Mouse (Mus musculus): ENCODE measurements around the gene Oaz1. TPM values are rescaled to one million over a fixed set of nuclear protein-coding genes. Genes with fewer than 3 reads are reported as not detected.

Gene Oaz1
- polyA plus RNA-seq, 1 experiment from 2014 or later = 1,885 TPM

- no peak overlapping the region for H3K27ac ChIP-seq (replicated peaks)
- H3K9ac ChIP-seq = no peak overlapping the region
- H3K4me1 ChIP-seq = peaks cover 20% of the 10 kb centered on the region
- 62% methylated on average over 6 of the region's 6 CpGs for WGBS
- peaks cover 44% of the 10 kb centered on the region for H3K27me3 ChIP-seq
- H3K4me3 ChIP-seq (replicated peaks) = no peak overlapping the region
- no peak overlapping the region for H3K4me2 ChIP-seq (replicated peaks)
- no peaks in the 10 kb centered on the region for H3K36me3 ChIP-seq
- no peak for ATAC-seq (ENCODE audit: insufficient number of reproducible peaks, low FRiP score, low TSS enrichment, low read depth)
- H3K9me3 ChIP-seq (replicated peaks) = no peaks in the 10 kb centered on the region
Observed at GRCm38 (mm10) chr10:80839848-80840247, 13.4 kb downstream of the Oaz1 start.

GRCm38 (mm10) chr10:80841685-80842084, 15.2 kb downstream of the Oaz1 start:
- H3K9ac ChIP-seq = no peak overlapping the region
- peaks cover 20% of the 10 kb centered on the region for H3K4me1 ChIP-seq
- no peak for ATAC-seq (ENCODE audit: insufficient number of reproducible peaks, low FRiP score, low TSS enrichment, low read depth)
- H3K9me3 ChIP-seq (replicated peaks) = no peaks in the 10 kb centered on the region
- peaks cover 39% of the 10 kb centered on the region for H3K27me3 ChIP-seq
- no peak overlapping the region for H3K4me3 ChIP-seq (replicated peaks)
- H3K36me3 ChIP-seq = no peaks in the 10 kb centered on the region
- H3K4me2 ChIP-seq (replicated peaks) = no peak overlapping the region
- H3K27ac ChIP-seq (replicated peaks) = no peak overlapping the region
- WGBS = 74% methylated on average over 2 of the region's 2 CpGs

- peaks cover 13% of the 10 kb centered on the region for H3K4me1 ChIP-seq
Observed at GRCm38 (mm10) chr10:80842334-80842733, 15.9 kb downstream of the Oaz1 start.

GRCm38 (mm10) chr10:80843087-80843930, 16.9 kb downstream of the Oaz1 start:
- Histone ChIP-seq H3K36me3 (no peaks in the 10 kb centered on the region), H3K4me2 (replicated peaks) (peak overlapping the region; percentile 91), H3K4me3 (replicated peaks) (peak overlapping the region; percentile 50), H3K9me3 (replicated peaks) (no peaks in the 10 kb centered on the region), H3K9ac (peak overlapping the region; percentile 35), H3K27ac (replicated peaks) (no peak overlapping the region), H3K27me3 (peaks cover 39% of the 10 kb centered on the region), H3K4me1 (peaks cover 11% of the 10 kb centered on the region)
- 7% methylated on average over 32 of the region's 32 CpGs for WGBS
- no peak for ATAC-seq (ENCODE audit: insufficient number of reproducible peaks, low FRiP score, low TSS enrichment, low read depth)

More at GRCm38 (mm10) chr10:80842334-80842733, 15.9 kb downstream of the Oaz1 start:
- Histone ChIP-seq H3K27me3 (peaks cover 39% of the 10 kb centered on the region), H3K4me3 (replicated peaks) (no peak overlapping the region), H3K27ac (replicated peaks) (no peak overlapping the region), H3K9me3 (replicated peaks) (no peaks in the 10 kb centered on the region), H3K36me3 (no peaks in the 10 kb centered on the region), H3K4me2 (replicated peaks) (no peak overlapping the region), H3K9ac (no peak overlapping the region)
- no peak for ATAC-seq (ENCODE audit: insufficient number of reproducible peaks, low FRiP score, low TSS enrichment, low read depth)
- 80% methylated on average over 15 of the region's 15 CpGs for WGBS

- H3K9me3 ChIP-seq (replicated peaks) = no peaks in the 10 kb centered on the region
- no peak for ATAC-seq (ENCODE audit: insufficient number of reproducible peaks, low FRiP score, low TSS enrichment, low read depth)
- peaks cover 11% of the 10 kb centered on the region for H3K4me1 ChIP-seq
- H3K4me3 ChIP-seq (replicated peaks) = peak within 1 kb of the TSS; percentile 50
- 3% methylated on average over 46 of the region's 51 CpGs for WGBS
- no peak within 1 kb of the TSS for H3K27ac ChIP-seq (replicated peaks)
- H3K27me3 ChIP-seq = peaks cover 39% of the 10 kb centered on the region
- no peaks in the 10 kb centered on the region for H3K36me3 ChIP-seq
- H3K4me2 ChIP-seq (replicated peaks) = peak within 1 kb of the TSS; percentile 91
- H3K9ac ChIP-seq = peak within 1 kb of the TSS; percentile 35
Observed at GRCm38 (mm10) chr10:80843931-80844547, 17.6 kb downstream of the Oaz1 start, which contains the start of gene Lingo3. TSS of gene Lingo3 (minus strand) at chr10:80844039.

GRCm38 (mm10) chr10:80845055-80845693, 18.7 kb downstream of the Oaz1 start:
- Histone ChIP-seq H3K27ac (replicated peaks) (no peak overlapping the region), H3K4me2 (replicated peaks) (no peak overlapping the region), H3K27me3 (peaks cover 39% of the 10 kb centered on the region), H3K4me3 (replicated peaks) (no peak overlapping the region), H3K9ac (no peak overlapping the region), H3K9me3 (replicated peaks) (no peaks in the 10 kb centered on the region), H3K4me1 (peaks cover 11% of the 10 kb centered on the region), H3K36me3 (no peaks in the 10 kb centered on the region)
- no peak for ATAC-seq (ENCODE audit: insufficient number of reproducible peaks, low FRiP score, low TSS enrichment, low read depth)
- 56% methylated on average over 8 of the region's 8 CpGs for WGBS

- Histone ChIP-seq H3K27ac (replicated peaks) (no peak overlapping the region), H3K27me3 (peaks cover 39% of the 10 kb centered on the region)
- WGBS = 67% methylated on average over 12 of the region's 12 CpGs
Observed at GRCm38 (mm10) chr10:80845732-80846131, 19.3 kb downstream of the Oaz1 start.

GRCm38 (mm10) chr10:80848571-80848970, 22.1 kb downstream of the Oaz1 start:
- no peak overlapping the region for H3K4me3 ChIP-seq (replicated peaks)
- H3K27ac ChIP-seq (replicated peaks) = no peak overlapping the region; the same call in 1 of the 2 replicates
- H3K9ac ChIP-seq = no peak overlapping the region
- no peak; the same call in 1 of the 2 replicates for ATAC-seq (ENCODE audit: insufficient number of reproducible peaks, low FRiP score, low TSS enrichment, low read depth)
- peaks cover 20% of the 10 kb centered on the region for H3K27me3 ChIP-seq
- WGBS = 16% methylated on average over 10 of the region's 10 CpGs
- no peaks in the 10 kb centered on the region for H3K9me3 ChIP-seq (replicated peaks)
- peaks cover 10% of the 10 kb centered on the region for H3K4me1 ChIP-seq
- H3K36me3 ChIP-seq = peaks cover 24% of the 10 kb centered on the region
- no peak overlapping the region for H3K4me2 ChIP-seq (replicated peaks)

More at GRCm38 (mm10) chr10:80845732-80846131, 19.3 kb downstream of the Oaz1 start:
- Histone ChIP-seq H3K4me2 (replicated peaks) (no peak overlapping the region), H3K9ac (no peak overlapping the region), H3K4me3 (replicated peaks) (no peak overlapping the region), H3K36me3 (no peaks in the 10 kb centered on the region), H3K9me3 (replicated peaks) (no peaks in the 10 kb centered on the region), H3K4me1 (peaks cover 11% of the 10 kb centered on the region)
- no peak for ATAC-seq (ENCODE audit: insufficient number of reproducible peaks, low FRiP score, low TSS enrichment, low read depth)

GRCm38 (mm10) chr10:80854913-80855748, 28.7 kb downstream of the Oaz1 start, which contains the start of the genes Lsm7 and Sppl2b:
TSS of gene Lsm7 (minus strand) at chr10:80855209.
TSS of gene Sppl2b (plus strand) at chr10:80855275.
- H3K27me3 ChIP-seq = no peaks in the 10 kb centered on the region
- peak; percentile 86 for ATAC-seq (ENCODE audit: insufficient number of reproducible peaks, low FRiP score, low TSS enrichment, low read depth)
- peak within 1 kb of the TSS; percentile 90 for H3K9ac ChIP-seq
- H3K36me3 ChIP-seq = peaks cover 24% of the 10 kb centered on the region
- peaks cover 38% of the 10 kb centered on the region for H3K4me1 ChIP-seq
- peak within 1 kb of the TSS; percentile 72 for H3K27ac ChIP-seq (replicated peaks)
- no peaks in the 10 kb centered on the region for H3K9me3 ChIP-seq (replicated peaks)
- H3K4me2 ChIP-seq (replicated peaks) = peak within 1 kb of the TSS; percentile 100
- peak within 1 kb of the TSS; percentile 96 for H3K4me3 ChIP-seq (replicated peaks)
- under 1% methylated on average over 81 of the region's 81 CpGs for WGBS

GRCm38 (mm10) chr10:80855749-80856073, 29.3 kb downstream of the Oaz1 start:
- Histone ChIP-seq H3K4me1 (peaks cover 38% of the 10 kb centered on the region), H3K4me2 (replicated peaks) (peak overlapping the region; percentile 100), H3K27me3 (no peaks in the 10 kb centered on the region), H3K9me3 (replicated peaks) (no peaks in the 10 kb centered on the region), H3K36me3 (peaks cover 24% of the 10 kb centered on the region), H3K4me3 (replicated peaks) (peak overlapping the region; percentile 96), H3K27ac (replicated peaks) (peak overlapping the region; percentile 48; the same call in 1 of the 2 replicates), H3K9ac (peak overlapping the region; percentile 90)
- 13% methylated on average over 11 of the region's 11 CpGs for WGBS
- ATAC-seq (ENCODE audit: insufficient number of reproducible peaks, low FRiP score, low TSS enrichment, low read depth) = no peak

Measured in embryonic facial prominence, embryonic 15.5 days (tissue).